13 mouse cellular contexts compared by ENCODE assay signal in the genomic region with DNA sequence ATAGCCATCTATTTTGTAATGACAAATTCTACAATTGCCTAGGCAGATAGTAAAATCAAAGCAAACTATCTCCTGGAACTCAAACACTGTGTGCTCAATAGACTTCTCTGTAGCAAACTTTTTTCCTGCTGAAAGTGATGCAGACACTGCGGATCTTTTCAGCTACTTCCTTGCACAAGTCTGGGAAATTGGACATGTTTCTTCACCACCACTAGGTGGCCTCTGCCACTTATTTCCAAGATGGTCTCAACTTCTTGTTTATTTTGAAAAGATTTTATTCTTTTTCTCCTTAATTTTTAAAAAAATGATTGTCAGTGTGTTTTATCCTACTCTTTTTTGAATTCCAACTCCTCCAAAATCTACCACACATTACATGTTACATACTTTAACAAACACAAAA.
DNase-seq lines count a peak whose midpoint lies in the region; TF ChIP-seq lines count a peak whose summit lies in the region.
"Had no signal": no experiment of that assay in that cellular context is flagged by ENCODE, and none has a peak within 500 bp of the region (broad histone marks: within the 10 kb centered on the region; RNA-seq: fewer than 3 reads in every experiment).

No protein-coding gene starts in this region.

- peak; percentile 83 for TF ChIP-seq CTCF in layer of hippocampus, adult 2 months (conservative IDR thresholded peaks at IDR 0.05)

- no peak overlapping the region for H3K4me3 ChIP-seq in layer of hippocampus, adult 2 months
- H3K4me3 ChIP-seq: hindbrain, embryonic 12.5 days; midbrain, embryonic 12.5 days; neural tube, embryonic 13.5 days had no signal

- H3K27ac ChIP-seq in layer of hippocampus, adult 2 months = no peak overlapping the region
- H3K27ac ChIP-seq: hindbrain, embryonic 12.5 days; midbrain, embryonic 12.5 days; neural tube, embryonic 13.5 days had no signal

- peak; percentile 12 for DNase-seq in embryo, embryonic 10 days (ENCODE audit: low spot score)
- DNase-seq in embryo, embryonic 9.5 days (ENCODE audit: extremely low spot score) = no peak
- no peak for DNase-seq in layer of hippocampus, adult 2 months (ENCODE audit: low spot score in 2 of 2)
- no peak for DNase-seq in layer of hippocampus, adult 9-11 months
- peak; percentile 3 for DNase-seq in A20 (ENCODE audit: low read depth, low spot score)
- peak; percentile 21 for DNase-seq in embryo, embryonic 11 days
- no peak for DNase-seq in spleen, postnatal 36 days (ENCODE audit: low spot score in 2 of 2)
- DNase-seq in kidney, postnatal 36 days = no peak
- DNase-seq: cerebellum, postnatal 36 days; kidney, postnatal 10 days had no signal

Comparison
In these comparisons a context has a peak if more than half of its experiments do, and no peak if none do; other contexts are left out.
1. DNase-seq: peak in embryo, embryonic 10 days (single experiment), A20 (single experiment) and embryo, embryonic 11 days (single experiment); none in embryo, embryonic 9.5 days (single experiment), layer of hippocampus, adult 2 months (0 of 2), layer of hippocampus, adult 9-11 months (single experiment), spleen, postnatal 36 days (0 of 2) and kidney, postnatal 36 days (0 of 2).